Mouse (Mus musculus) hindbrain, postnatal 0 days (tissue): Measurements from ENCODE around the gene Rad51ap2. TPM values are rescaled to one million over a fixed set of nuclear protein-coding genes. Genes with fewer than 3 reads are reported as not detected.

Source experiments
- ATAC-seq: fragments of 200-750 bp; cut with Nextera tagmentation; 2 replicates; pipeline ENCODE4 v1.8.0; 2017; ENCODE audit warnings: mild to moderate bottlenecking, moderate TSS enrichment, moderate library complexity
- DNase-seq: peaks from one replicate; pipeline ENCODE4 v3.0.0-alpha.2; 2015; ENCODE audit warnings: low spot score
- H3K27ac ChIP-seq: fragments of 300-500 bp; sonication (generic); 2 replicates; pipeline ENCODE4 v1.5.1; 2014; ENCODE audit warnings: mild to moderate bottlenecking
- H3K27me3 ChIP-seq: fragments of 300-500 bp; sonication (generic); 2 replicates; pipeline ENCODE4 v1.6.1; 2014; ENCODE audit warnings: low read length, mixed read lengths; ENCODE audit not compliant: insufficient read depth
- H3K36me3 ChIP-seq: fragments of 300-500 bp; sonication (generic); 2 replicates; pipeline ENCODE4 v1.6.1; 2014; ENCODE audit warnings: low read length, mixed read lengths; ENCODE audit not compliant: insufficient read depth
- H3K4me1 ChIP-seq: fragments of 300-500 bp; sonication (generic); 2 replicates; pipeline ENCODE4 v1.6.1; 2014; ENCODE audit warnings: antibody characterized with exemption, low read length, mixed read lengths; ENCODE audit not compliant: insufficient read depth
- H3K4me2 ChIP-seq: fragments of 300-500 bp; sonication (generic); 2 replicates; pipeline ENCODE4 v1.6.1; 2014; ENCODE audit warnings: low read depth, mild to moderate bottlenecking, low read length, moderate library complexity, mixed read lengths
- H3K4me3 ChIP-seq: fragments of 300-500 bp; sonication (generic); 2 replicates; pipeline ENCODE4 v1.5.1; 2014; ENCODE audit warnings: low read length
- H3K9ac ChIP-seq: fragments of 300-500 bp; sonication (generic); replicated peaks from 2 replicates; pipeline ENCODE4 v1.6.1; 2014; ENCODE audit warnings: mild to moderate bottlenecking, low read length, moderate library complexity, mixed read lengths
- H3K9me3 ChIP-seq: fragments of 300-500 bp; sonication (generic); 2 replicates; pipeline ENCODE4 v1.6.1; 2016; ENCODE audit warnings: low read length, mixed read lengths
- CTCF ChIP-seq: IDR thresholded peaks from 2 replicates; pipeline ENCODE4 v1.5.1; 2016; ENCODE audit warnings: antibody characterized with exemption, control low read depth, low read depth
- WGBS: fragments of 180-500 bp; shearing (Covaris S2); extraction: QIAGEN DNeasy Blood & Tissue Kit; methylation state at CpG from one replicate; pipeline ENCODE4 v1.1.7; 2014; 5-methylcytosine and 5-hydroxymethylcytosine counted together
- polyA plus RNA-seq: library from polyadenylated mRNA; unstranded; fragments of >200 nt; fragmentation: Nextera tagmentation; extraction: Ambion mirVana; gene quantifications from 2 replicates; pipeline ENCODE4 v1.2.1, GENCODE M21; 2015
- total RNA-seq: library from RNA; depleted of rRNA; stranded (reverse); fragments of >200 nt; gene quantifications from 2 replicates; pipeline ENCODE4 v1.2.3, GENCODE M21; 2014

The Rad51ap2 gene
- total and polyA plus RNA-seq, 2 experiments from 2014 or later, result 0.73 TPM; not detected in 1

GRCm38 (mm10) chr12:11435246-11436022 is 20.4 kb upstream of the Rad51ap2 start:
- 5% methylated on average over 15 of the region's 15 CpGs for WGBS
- no peak for TF ChIP-seq CTCF
- Histone ChIP-seq H3K4me2 (peak overlapping the region; percentile 73), H3K4me1 (no peaks in the 10 kb centered on the region), H3K36me3 (no peaks in the 10 kb centered on the region), H3K9ac (peak overlapping the region; percentile 49), H3K4me3 (peak overlapping the region; percentile 57), H3K27me3 (no peaks in the 10 kb centered on the region), H3K9me3 (no peaks in the 10 kb centered on the region), H3K27ac (peak overlapping the region; percentile 76)
- DNase-seq, result peak; percentile 54
- ATAC-seq, result no peak

DNA sequence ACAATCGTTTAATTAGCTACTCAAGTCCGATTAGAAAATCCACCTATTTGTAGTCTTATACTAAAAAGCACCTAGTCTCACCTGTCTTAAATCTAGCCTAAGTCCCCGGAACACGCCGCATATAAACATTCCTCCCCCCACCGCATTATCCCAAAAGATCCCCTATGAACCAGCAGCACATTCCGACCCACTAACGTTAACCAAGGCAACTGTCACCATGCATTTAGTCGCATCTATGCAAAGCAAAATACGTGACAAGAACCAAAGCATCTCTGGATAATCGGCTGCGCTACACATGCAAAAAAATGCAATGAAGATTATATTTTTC is 19.9 kb upstream of the Rad51ap2 start:
- 1% methylated on average over 12 of the region's 12 CpGs for WGBS
- peak overlapping the region; percentile 76 for H3K27ac ChIP-seq
- H3K4me1 ChIP-seq, result no peaks in the 10 kb centered on the region
- DNase-seq (peak; percentile 31), ATAC-seq (peak; percentile 1)
- no peaks in the 10 kb centered on the region for H3K9me3 ChIP-seq
- TF ChIP-seq CTCF, result no peak
- H3K4me3 ChIP-seq, result peak overlapping the region; percentile 57
- peak overlapping the region; percentile 73 for H3K4me2 ChIP-seq
- H3K27me3 ChIP-seq, result no peaks in the 10 kb centered on the region
- H3K9ac ChIP-seq, result peak overlapping the region; percentile 49
- H3K36me3 ChIP-seq, result no peaks in the 10 kb centered on the region

DNA sequence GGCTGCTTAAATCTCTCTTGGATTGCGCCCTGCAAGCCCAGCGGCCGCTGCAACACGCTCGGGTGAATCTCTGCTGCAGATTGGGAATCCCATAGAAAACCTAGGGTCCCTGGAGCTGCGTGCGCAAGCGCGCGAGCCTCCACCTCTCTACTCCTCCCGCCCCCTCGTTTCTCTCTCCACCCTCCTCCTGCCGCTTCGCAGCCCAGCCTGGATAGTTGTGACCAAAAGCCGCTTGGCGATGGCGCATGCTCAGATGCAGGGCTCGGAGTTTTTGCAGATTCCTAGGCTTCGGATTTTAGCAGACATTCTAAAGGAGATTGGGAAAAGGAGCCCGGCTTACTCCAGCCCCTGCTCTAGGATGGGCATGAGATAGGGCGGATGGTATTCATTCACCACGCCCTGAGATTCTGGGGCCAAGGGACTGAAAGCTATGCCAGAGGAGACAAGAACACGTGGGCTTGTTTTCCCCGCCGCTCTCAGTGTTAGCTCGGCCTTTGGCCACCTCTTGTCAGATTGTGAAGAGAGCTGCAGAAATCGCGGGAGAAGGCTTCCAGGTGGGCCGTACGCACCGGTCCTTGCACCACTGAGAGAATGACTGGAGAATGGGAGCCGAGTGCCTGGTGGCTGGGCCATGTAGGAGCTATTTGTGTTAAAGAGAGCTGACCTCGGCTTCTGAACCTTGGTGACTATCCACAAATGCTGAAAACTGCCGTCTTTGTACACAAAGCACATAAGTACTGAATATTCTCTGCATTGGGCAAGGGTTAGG is 19.2 kb upstream of the Rad51ap2 start, which contains the start of gene Vsnl1:
Gene Vsnl1 (minus strand): TSS at position 117 of the 769 bp plus-strand sequence.
- H3K4me1 ChIP-seq, result no peaks in the 10 kb centered on the region
- H3K9me3 ChIP-seq, result no peaks in the 10 kb centered on the region
- peak within 1 kb of the TSS; percentile 57 for H3K4me3 ChIP-seq
- peak; percentile 96 for ATAC-seq
- DNase-seq, result peak; percentile 96
- no peak for TF ChIP-seq CTCF
- H3K36me3 ChIP-seq, result no peaks in the 10 kb centered on the region
- peak within 1 kb of the TSS; percentile 73 for H3K4me2 ChIP-seq
- 2% methylated on average over 34 of the region's 34 CpGs for WGBS
- peak within 1 kb of the TSS; percentile 76 for H3K27ac ChIP-seq
- no peaks in the 10 kb centered on the region for H3K27me3 ChIP-seq
- H3K9ac ChIP-seq, result peak within 1 kb of the TSS; percentile 49

DNA sequence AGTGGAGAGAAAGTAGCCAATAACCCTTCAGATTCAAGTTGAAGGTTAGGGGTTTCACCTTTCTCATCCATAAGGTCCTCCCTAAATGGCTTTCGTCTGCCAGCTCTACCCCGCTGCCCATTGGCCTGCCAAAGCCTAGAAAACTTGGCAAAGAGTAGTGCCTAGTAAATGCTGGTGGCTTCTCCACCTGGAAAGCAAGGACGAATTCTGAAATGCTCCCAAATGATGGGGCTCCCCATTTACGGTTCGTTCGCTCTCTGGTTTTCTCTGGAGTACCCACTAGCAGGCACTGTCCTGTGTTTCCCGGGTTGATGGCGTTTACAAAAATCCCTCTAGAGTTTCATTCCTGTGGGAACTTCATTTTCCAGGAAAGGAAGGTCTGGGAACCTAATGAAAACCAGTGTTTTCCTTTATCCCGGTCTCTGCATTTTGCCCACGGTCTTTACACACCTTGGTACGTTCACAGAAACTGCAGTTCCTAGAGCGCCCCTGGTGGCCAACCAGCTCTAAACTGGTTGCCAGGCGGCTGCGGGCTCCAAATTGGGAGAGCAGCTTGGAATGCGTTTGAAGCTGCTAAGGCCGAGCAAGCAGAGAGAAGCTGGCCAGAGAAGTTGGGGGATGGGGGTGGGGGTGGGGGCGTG is 18.5 kb upstream of the Rad51ap2 start:
- Histone ChIP-seq H3K9me3 (no peaks in the 10 kb centered on the region), H3K36me3 (no peaks in the 10 kb centered on the region), H3K27ac (peak overlapping the region; percentile 76), H3K4me3 (peak overlapping the region; percentile 57), H3K27me3 (no peaks in the 10 kb centered on the region), H3K4me1 (no peaks in the 10 kb centered on the region), H3K4me2 (peak overlapping the region; percentile 73), H3K9ac (peak overlapping the region; percentile 49)
- peak; percentile 93 for DNase-seq
- peak; percentile 36 for ATAC-seq
- WGBS, result 13% methylated on average over 17 of the region's 17 CpGs
- TF ChIP-seq CTCF, result peak; percentile 81

GRCm38 (mm10) chr12:11437907-11438447 is 17.9 kb upstream of the Rad51ap2 start:
- Histone ChIP-seq H3K36me3 (no peaks in the 10 kb centered on the region), H3K9ac (peak overlapping the region; percentile 37; the same call in 1 of the 2 replicates), H3K27ac (no peak overlapping the region), H3K4me2 (peak overlapping the region; percentile 73), H3K27me3 (no peaks in the 10 kb centered on the region), H3K4me1 (no peaks in the 10 kb centered on the region), H3K4me3 (peak overlapping the region; percentile 16), H3K9me3 (no peaks in the 10 kb centered on the region)
- DNase-seq (peak; percentile 25), ATAC-seq (peak; percentile 16; the same call in 1 of the 2 replicates)
- no peak for TF ChIP-seq CTCF
- 17% methylated on average over 23 of the region's 23 CpGs for WGBS

DNA sequence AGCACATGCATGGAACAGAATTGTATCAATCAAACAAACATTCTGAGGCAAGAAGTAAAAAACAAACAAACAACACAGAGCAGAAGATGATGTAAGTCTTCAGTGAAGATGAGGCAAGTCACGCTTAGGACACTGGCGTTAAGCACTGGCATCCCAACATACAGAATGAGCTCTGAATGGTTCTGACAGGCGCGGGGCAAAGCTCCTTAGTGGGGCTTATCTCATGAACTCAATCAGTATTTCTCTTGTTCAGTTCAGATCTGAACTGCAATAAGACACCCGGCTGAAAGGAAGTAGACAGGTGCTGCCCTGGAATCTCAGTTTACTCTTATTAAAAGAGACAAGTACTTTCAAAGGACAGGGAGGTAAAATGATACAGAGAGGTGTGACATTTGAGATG is 1.7 kb upstream of the Rad51ap2 start:
- TF ChIP-seq CTCF, result no peak
- no peak overlapping the region for H3K4me2 ChIP-seq
- H3K27me3 ChIP-seq, result no peaks in the 10 kb centered on the region
- no peaks in the 10 kb centered on the region for H3K36me3 ChIP-seq
- H3K9me3 ChIP-seq, result no peaks in the 10 kb centered on the region
- ATAC-seq (no peak), DNase-seq (no peak)
- no peak overlapping the region for H3K27ac ChIP-seq
- H3K9ac ChIP-seq, result no peak overlapping the region
- no peaks in the 10 kb centered on the region for H3K4me1 ChIP-seq
- 74% methylated on average over 5 of the region's 5 CpGs for WGBS
- no peak overlapping the region for H3K4me3 ChIP-seq
